Mouse (Mus musculus): ENCODE measurements around the gene Nxn. TPM values are rescaled to one million over a fixed set of nuclear protein-coding genes. Genes with fewer than 3 reads are reported as not detected.

The Nxn gene
- total RNA-seq, 2 experiments from 2014 or later = 12.3 to 15.7 TPM

GRCm38 (mm10) chr11:76338656-76339055 lies 60.3 kb downstream of the Nxn start:
- no peak for DNase-seq
- intact Hi-C loops (cut with DNase I) = loop anchor here (2.0 kb wide), 1 partner anchor 18 kb away; no protein-coding TSS in a partner anchor

- intact Hi-C loops (cut with DNase I) = loop anchor here (2.0 kb wide), 1 partner anchor 19 kb away; no protein-coding TSS in a partner anchor
- no peak for DNase-seq
Measured at GRCm38 (mm10) chr11:76337764-76338163, 61.2 kb downstream of the Nxn start.

- DNase-seq = no peak
- intact Hi-C loops (cut with DNase I) = no loop called here
Measured at GRCm38 (mm10) chr11:76337236-76337635, 61.7 kb downstream of the Nxn start.

- intact Hi-C loops (cut with DNase I) = no loop called here
- no peak for DNase-seq
Measured at GRCm38 (mm10) chr11:76336224-76336623, 62.7 kb downstream of the Nxn start.

GRCm38 (mm10) chr11:76334966-76335365 lies 64.0 kb downstream of the Nxn start:
- no peak for DNase-seq
- intact Hi-C loops (cut with DNase I) = no loop called here

GRCm38 (mm10) chr11:76332240-76332639 lies 66.7 kb downstream of the Nxn start:
- DNase-seq = no peak
- intact Hi-C loops (cut with DNase I) = no loop called here

GRCm38 (mm10) chr11:76328522-76329290 lies 70.2 kb downstream of the Nxn start:
- DNase-seq = no peak
- intact Hi-C loops (cut with DNase I) = loop anchor here (5.0 kb wide), 1 partner anchor 49 kb away; no protein-coding TSS in a partner anchor

GRCm38 (mm10) chr11:76328084-76328483 lies 70.9 kb downstream of the Nxn start:
- intact Hi-C loops (cut with DNase I) = loop anchor here (5.0 kb wide), 1 partner anchor 49 kb away; no protein-coding TSS in a partner anchor
- DNase-seq = no peak

- intact Hi-C loops (cut with DNase I) = loop anchor here (5.0 kb wide), 1 partner anchor 51 kb away; no protein-coding TSS in a partner anchor
- peak in 1 of 2 experiments; percentile 41 for DNase-seq
Measured at GRCm38 (mm10) chr11:76326672-76327071, 72.3 kb downstream of the Nxn start.

- intact Hi-C loops (cut with DNase I) = loop anchor here (5.0 kb wide), 1 partner anchor 51 kb away; no protein-coding TSS in a partner anchor
- no peak for DNase-seq
Measured at GRCm38 (mm10) chr11:76326051-76326450, 72.9 kb downstream of the Nxn start.

- intact Hi-C loops (cut with DNase I) = loop anchor here (5.0 kb wide), 1 partner anchor 52 kb away; no protein-coding TSS in a partner anchor
- DNase-seq = no peak
Measured at GRCm38 (mm10) chr11:76324801-76325200, 74.1 kb downstream of the Nxn start.

- no peak for DNase-seq
- intact Hi-C loops (cut with DNase I) = no loop called here
Measured at GRCm38 (mm10) chr11:76324207-76324606, 74.7 kb downstream of the Nxn start.

GRCm38 (mm10) chr11:76322939-76323338 lies 76.0 kb downstream of the Nxn start:
- intact Hi-C loops (cut with DNase I) = no loop called here
- no peak for DNase-seq

- no peak for DNase-seq
- intact Hi-C loops (cut with DNase I) = no loop called here
Measured at GRCm38 (mm10) chr11:76322081-76322480, 76.9 kb downstream of the Nxn start.

- intact Hi-C loops (cut with DNase I) = no loop called here
Measured at GRCm38 (mm10) chr11:76320475-76320874, 78.5 kb downstream of the Nxn start.

GRCm38 (mm10) chr11:76319714-76320435 lies 79.1 kb downstream of the Nxn start:
- peak in 1 of 2 experiments; percentile 33 for DNase-seq
- intact Hi-C loops (cut with DNase I) = loop anchor here (2.0 kb wide), 1 partner anchor 27 kb away; no protein-coding TSS in a partner anchor

More at GRCm38 (mm10) chr11:76320475-76320874, 78.5 kb downstream of the Nxn start:
- no peak for DNase-seq

GRCm38 (mm10) chr11:76317904-76318303 lies 81.0 kb downstream of the Nxn start:
- intact Hi-C loops (cut with DNase I) = loop anchor here (2.0 kb wide), 1 partner anchor 25 kb away; no protein-coding TSS in a partner anchor
- no peak for DNase-seq

- DNase-seq = no peak
- intact Hi-C loops (cut with DNase I) = loop anchor here (2.0 kb wide), 1 partner anchor 83 kb away; the partner anchor contains the start of gene Nxn
Measured at GRCm38 (mm10) chr11:76315785-76316444, 83.0 kb downstream of the Nxn start.

GRCm38 (mm10) chr11:76314741-76315140 lies 84.2 kb downstream of the Nxn start:
- intact Hi-C loops (cut with DNase I) = loop anchor here (2.0 kb wide), 1 partner anchor 84 kb away; the partner anchor contains the start of gene Nxn
- peak in 1 of 2 experiments; percentile 28 for DNase-seq

GRCm38 (mm10) chr11:76314140-76314539 lies 84.8 kb downstream of the Nxn start:
- intact Hi-C loops (cut with DNase I) = loop anchor here (2.0 kb wide), 1 partner anchor 85 kb away; the partner anchor contains the start of gene Nxn
- no peak for DNase-seq
